Mouse (Mus musculus) liver, adult 2 months (tissue): ENCODE measurements around the gene Necab2.

ENCODE experiments used
- CTCF ChIP-seq: fragments of 200-500 bp; IDR thresholded peaks from 2 replicates; pipeline ENCODE4 v1.5.1; 2011; ENCODE audit warnings: low read depth, low read length, control low read depth
- POLR2A ChIP-seq: fragments of 200-500 bp; IDR thresholded peaks from 2 replicates; pipeline ENCODE4 v1.6.1; 2011; ENCODE audit warnings: low read length, control low read depth; ENCODE audit not compliant: insufficient read depth; ENCODE audit errors: extremely low read depth

- TF ChIP-seq CTCF: no peak
- TF ChIP-seq POLR2A: no peak
Measured at GRCm38 (mm10) chr8:119428766-119429327, 17.7 kb upstream of the Necab2 start.
